Mouse (Mus musculus): ENCODE measurements at regions not wholly inside any gene's neighbourhood (a gene's known extent, or its start where the extent isn't known, plus 50 kb on each side); places are given as distances from the start of the nearest gene placed in this dataset.

DNA sequence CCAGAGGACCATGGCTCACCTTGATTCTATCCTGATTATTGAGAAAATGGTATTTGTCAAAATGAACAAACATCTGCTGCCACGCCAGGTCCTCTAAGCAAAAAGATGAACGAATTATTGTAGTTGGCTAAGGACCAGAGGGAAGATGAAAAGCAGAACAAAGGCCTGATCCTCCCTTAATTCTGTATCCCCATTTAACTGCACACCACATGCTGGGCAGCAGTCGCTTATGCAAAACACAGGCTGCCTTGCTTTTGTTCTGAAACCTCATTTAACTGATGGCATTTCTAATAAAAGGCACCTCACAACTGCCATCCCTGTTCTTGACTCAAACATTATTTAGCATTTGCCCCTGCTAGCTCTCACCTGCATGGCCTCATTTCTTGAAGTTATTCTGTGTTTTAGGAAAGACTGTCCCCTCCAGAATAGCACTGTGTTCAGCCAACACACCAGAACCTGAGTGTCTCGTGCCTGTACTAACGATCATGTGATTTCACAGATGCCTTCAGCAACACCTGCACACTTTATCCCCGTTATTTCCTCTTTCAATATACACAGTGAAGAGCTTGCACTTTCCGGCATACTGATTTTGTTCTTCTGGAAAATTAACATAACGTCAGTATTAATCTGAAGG is 220.4 kb downstream of the Lipi start:
- TF ChIP-seq CTCF (IDR thresholded peaks at IDR 0.05; ENCODE audit: insufficient read depth, low read depth, low read length): no peak
- no peak for TF ChIP-seq POLR2A (IDR thresholded peaks at IDR 0.05; ENCODE audit: insufficient read depth, low read depth, low read length)
